Mouse (Mus musculus) midbrain, embryonic 11.5 days (tissue): ENCODE measurements around the gene Wasl. TPM values are rescaled to one million over a fixed set of nuclear protein-coding genes. Genes with fewer than 3 reads are reported as not detected.

ENCODE experiments used
- ATAC-seq: fragments of 200-750 bp; cut with Nextera tagmentation; 2 replicates; pipeline ENCODE4 v1.8.0; 2017; ENCODE audit warnings: moderate TSS enrichment, moderate library complexity; ENCODE audit not compliant: low FRiP score
- DNase-seq: peaks from one replicate; pipeline ENCODE4 v3.0.0; 2015; ENCODE audit warnings: low spot score; ENCODE audit errors: missing footprints
- H3K27ac ChIP-seq: fragments of 300-500 bp; sonication (generic); 2 replicates; pipeline ENCODE4 v1.5.1; 2014; ENCODE audit warnings: low read depth, low read length
- H3K27me3 ChIP-seq: fragments of 300-500 bp; sonication (generic); 2 replicates; pipeline ENCODE4 v1.6.1; 2014; ENCODE audit warnings: mild to moderate bottlenecking, low read length, moderate library complexity, mixed read lengths; ENCODE audit not compliant: control insufficient read depth, insufficient read depth
- H3K36me3 ChIP-seq: fragments of 300-500 bp; sonication (generic); 2 replicates; pipeline ENCODE4 v1.6.1; 2014; ENCODE audit warnings: mild to moderate bottlenecking, low read length, moderate library complexity, mixed read lengths; ENCODE audit not compliant: control insufficient read depth, insufficient read depth
- H3K4me1 ChIP-seq: fragments of 300-500 bp; sonication (generic); 2 replicates; pipeline ENCODE4 v1.6.1; 2014; ENCODE audit warnings: low read length; ENCODE audit not compliant: control insufficient read depth, insufficient read depth
- H3K4me2 ChIP-seq: fragments of 300-500 bp; sonication (generic); 2 replicates; pipeline ENCODE4 v1.6.1; 2014; ENCODE audit warnings: mild to moderate bottlenecking, moderate library complexity
- H3K4me3 ChIP-seq: fragments of 300-500 bp; sonication (generic); 2 replicates; pipeline ENCODE4 v1.5.1; 2014; ENCODE audit warnings: low read depth, low read length
- H3K9ac ChIP-seq: fragments of 300-500 bp; sonication (generic); 2 replicates; pipeline ENCODE4 v1.6.1; 2014; ENCODE audit warnings: low read length
- H3K9me3 ChIP-seq: fragments of 300-500 bp; sonication (generic); 2 replicates; pipeline ENCODE4 v1.6.1; 2016; ENCODE audit warnings: low read length; ENCODE audit not compliant: control insufficient read depth
- WGBS: fragments of 180-500 bp; shearing (Covaris S2); extraction: QIAGEN DNeasy Blood & Tissue Kit; methylation state at CpG from one replicate; pipeline ENCODE4 v1.1.7; 2014; 5-methylcytosine and 5-hydroxymethylcytosine counted together
- polyA plus RNA-seq: library from polyadenylated mRNA; unstranded; fragments of >200 nt; fragmentation: Nextera tagmentation; extraction: Ambion mirVana; gene quantifications from 2 replicates; pipeline ENCODE4 v1.2.1, GENCODE M21; 2014

Gene Wasl
- polyA plus RNA-seq, 1 experiment from 2014 or later = 50.7 TPM

DNA sequence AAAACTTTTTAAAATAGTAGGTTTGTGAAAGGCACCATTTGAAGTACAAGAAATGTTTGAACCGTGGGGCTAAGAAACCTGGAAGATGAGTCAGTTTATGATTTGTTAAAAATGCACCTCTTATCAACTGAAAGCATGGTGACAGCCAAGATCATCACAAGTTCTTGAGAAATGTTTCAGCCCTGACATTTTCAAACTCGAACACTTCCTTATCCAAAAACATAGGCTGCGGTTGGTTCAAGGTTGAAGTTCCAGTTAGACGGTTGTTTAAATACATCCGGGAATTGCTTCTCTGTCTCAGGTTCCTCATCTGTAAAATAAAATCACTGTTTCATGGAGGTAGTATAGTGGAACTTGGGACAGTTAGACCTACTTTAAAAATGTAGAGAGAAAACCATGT lies 1.4 kb upstream of the Wasl start:
- Histone ChIP-seq H3K36me3 (no peaks in the 10 kb centered on the region), H3K27ac (no peak overlapping the region), H3K4me2 (no peak overlapping the region), H3K4me1 (peaks cover 7% of the 10 kb centered on the region), H3K9ac (no peak overlapping the region), H3K4me3 (no peak overlapping the region), H3K9me3 (no peaks in the 10 kb centered on the region), H3K27me3 (no peaks in the 10 kb centered on the region)
- DNase-seq (peak; percentile 37), ATAC-seq (no peak)
- WGBS = 92% methylated on average over 5 of the region's 5 CpGs

DNA sequence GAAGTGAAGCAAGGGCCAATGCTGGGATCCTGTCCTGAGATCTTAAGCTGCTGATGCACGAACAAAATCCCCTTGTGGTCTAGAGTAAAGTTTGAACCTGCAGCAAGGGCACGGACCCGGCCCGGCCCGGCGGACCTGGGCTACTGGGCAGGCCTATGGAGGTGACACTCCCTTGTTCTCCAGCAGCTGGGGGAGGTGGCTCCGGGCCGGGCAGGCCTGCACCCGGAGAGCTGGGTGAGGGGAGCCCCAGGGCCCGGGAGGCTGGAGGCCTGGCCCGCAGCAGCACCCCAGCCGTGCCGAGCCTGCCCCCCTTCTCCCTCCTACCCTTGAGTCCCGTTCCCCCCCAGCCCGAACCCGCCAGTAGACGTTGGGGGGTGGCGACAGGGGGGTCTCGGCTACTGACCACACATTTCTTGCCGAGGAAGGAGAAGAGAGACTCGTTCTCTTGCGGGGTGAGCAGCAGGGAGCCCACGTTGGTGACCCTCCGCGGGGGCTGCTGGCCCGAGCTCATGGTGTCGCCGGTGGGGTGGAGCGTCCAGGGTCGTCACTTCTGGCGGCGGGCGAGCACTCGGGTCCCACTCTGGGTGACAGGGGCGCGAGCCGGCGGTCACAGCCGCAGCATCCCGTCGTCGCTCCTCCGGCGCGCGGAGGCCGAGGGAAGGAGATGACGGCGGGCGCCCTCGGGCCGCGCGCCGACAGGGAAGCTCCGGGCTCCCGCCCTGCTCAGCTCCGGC lies 509 bp downstream of the Wasl start:
- DNase-seq (no peak), ATAC-seq (peak; percentile 78)
- Histone ChIP-seq H3K36me3 (no peaks in the 10 kb centered on the region), H3K4me1 (peaks cover 7% of the 10 kb centered on the region), H3K4me2 (peak overlapping the region; percentile 92), H3K9me3 (no peaks in the 10 kb centered on the region), H3K9ac (peak overlapping the region; percentile 97), H3K27me3 (no peaks in the 10 kb centered on the region), H3K4me3 (peak overlapping the region; percentile 94), H3K27ac (peak overlapping the region; percentile 93)
- WGBS = under 1% methylated on average over 54 of the region's 58 CpGs

DNA sequence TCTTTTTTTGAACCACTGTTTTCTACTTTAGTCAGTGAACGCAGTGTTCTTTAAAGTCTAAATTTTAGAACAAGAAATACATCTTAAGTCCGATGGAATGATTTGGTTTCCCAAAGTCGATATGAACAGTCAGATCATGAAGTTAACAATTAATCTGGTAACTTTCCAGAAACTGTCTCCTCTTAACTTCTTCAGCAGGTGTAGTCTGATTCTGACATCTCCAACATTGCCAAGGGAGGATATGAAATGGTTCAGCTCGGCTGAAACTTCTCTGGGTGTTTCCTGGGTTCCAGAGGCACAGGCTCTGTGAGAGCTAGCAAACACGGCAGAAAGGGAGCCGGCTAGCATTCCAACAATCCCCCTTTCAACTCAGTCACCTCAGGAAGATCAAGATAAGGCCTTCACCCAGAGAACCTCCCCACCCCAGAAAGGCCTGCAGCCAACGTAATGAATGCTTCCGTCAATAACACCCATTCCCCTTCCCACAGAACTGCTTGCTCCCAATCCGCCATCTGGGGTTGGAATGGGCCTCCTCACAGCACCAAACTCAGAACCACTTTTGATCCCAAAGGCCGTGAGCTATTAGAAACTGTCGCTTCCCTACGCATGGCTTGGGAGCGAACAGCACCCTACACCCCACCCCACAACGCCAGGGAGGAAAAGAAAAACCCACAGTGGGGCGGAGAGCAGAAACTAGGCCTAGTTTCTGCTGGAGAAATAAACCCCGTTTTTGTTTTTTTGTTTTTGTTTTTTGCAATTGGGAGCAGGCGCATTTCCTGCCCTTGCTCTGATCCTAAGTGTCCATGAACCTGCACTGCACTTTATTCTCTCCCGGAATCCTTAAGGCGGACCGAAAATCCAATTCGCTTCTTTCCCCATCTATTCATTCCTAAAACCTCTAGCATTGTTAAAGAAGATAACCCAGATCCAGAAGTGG lies 1.3 kb downstream of the Wasl start:
- Histone ChIP-seq H3K27ac (peak overlapping the region; percentile 93), H3K4me1 (peaks cover 7% of the 10 kb centered on the region), H3K4me3 (peak overlapping the region; percentile 94), H3K27me3 (no peaks in the 10 kb centered on the region), H3K36me3 (no peaks in the 10 kb centered on the region), H3K9ac (peak overlapping the region; percentile 97), H3K9me3 (no peaks in the 10 kb centered on the region), H3K4me2 (peak overlapping the region; percentile 92)
- WGBS = 11% methylated on average over 21 of the region's 21 CpGs
- DNase-seq (peak; percentile 93), ATAC-seq (no peak)

DNA sequence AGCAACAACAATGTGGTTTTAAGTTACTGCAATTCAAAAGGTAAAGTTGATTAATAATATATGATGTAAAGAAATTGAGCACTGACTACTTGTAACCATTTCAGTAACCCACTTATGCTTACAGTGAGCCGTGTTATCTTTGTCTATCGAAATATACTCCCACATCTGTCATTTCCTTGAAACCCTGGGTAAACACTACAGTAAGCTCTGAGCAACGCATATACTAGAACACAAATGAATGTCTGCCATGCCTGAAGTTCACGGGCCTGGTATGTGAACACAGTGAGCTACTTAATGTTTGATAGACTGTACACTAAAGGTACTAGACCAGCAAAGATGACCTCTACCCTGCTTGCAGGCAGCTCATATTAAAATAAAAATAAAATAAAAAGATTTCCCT lies 2.3 kb downstream of the Wasl start:
- WGBS = 85% methylated on average over 4 of the region's 4 CpGs
- H3K9ac ChIP-seq = no peak overlapping the region
- ATAC-seq (no peak), DNase-seq (no peak)
- peaks cover 7% of the 10 kb centered on the region for H3K4me1 ChIP-seq
- H3K27me3 ChIP-seq = no peaks in the 10 kb centered on the region
- no peak overlapping the region for H3K27ac ChIP-seq
- no peak overlapping the region; the same call in 1 of the 2 replicates for H3K4me2 ChIP-seq
- H3K36me3 ChIP-seq = no peaks in the 10 kb centered on the region
- no peaks in the 10 kb centered on the region for H3K9me3 ChIP-seq
- no peak overlapping the region for H3K4me3 ChIP-seq

DNA sequence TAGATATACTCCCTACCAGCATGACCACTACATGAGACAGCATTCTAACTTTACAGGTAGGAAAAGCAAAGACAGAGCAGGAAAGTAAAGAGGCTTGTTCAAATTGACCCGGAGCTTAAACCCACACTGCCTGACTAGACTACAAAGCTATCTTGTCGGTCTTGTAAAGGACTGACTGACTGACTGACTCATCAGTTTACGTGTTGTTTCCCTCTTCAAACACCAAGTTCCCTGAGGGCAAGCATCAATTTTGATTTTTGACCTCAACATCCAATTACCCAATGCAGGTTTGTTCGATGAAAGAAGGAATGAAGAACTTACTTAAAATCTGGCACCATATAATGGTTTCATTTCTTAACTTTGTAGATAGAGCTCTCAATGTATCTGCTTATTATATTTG lies 2.9 kb downstream of the Wasl start:
- DNase-seq (no peak), ATAC-seq (no peak)
- peaks cover 7% of the 10 kb centered on the region for H3K4me1 ChIP-seq
- H3K27ac ChIP-seq = no peak overlapping the region
- no peak overlapping the region for H3K4me2 ChIP-seq
- H3K9ac ChIP-seq = no peak overlapping the region
- no peaks in the 10 kb centered on the region for H3K9me3 ChIP-seq
- no peaks in the 10 kb centered on the region for H3K27me3 ChIP-seq
- H3K36me3 ChIP-seq = no peaks in the 10 kb centered on the region
- WGBS = 86% methylated on average over 4 of the region's 4 CpGs
- H3K4me3 ChIP-seq = no peak overlapping the region

DNA sequence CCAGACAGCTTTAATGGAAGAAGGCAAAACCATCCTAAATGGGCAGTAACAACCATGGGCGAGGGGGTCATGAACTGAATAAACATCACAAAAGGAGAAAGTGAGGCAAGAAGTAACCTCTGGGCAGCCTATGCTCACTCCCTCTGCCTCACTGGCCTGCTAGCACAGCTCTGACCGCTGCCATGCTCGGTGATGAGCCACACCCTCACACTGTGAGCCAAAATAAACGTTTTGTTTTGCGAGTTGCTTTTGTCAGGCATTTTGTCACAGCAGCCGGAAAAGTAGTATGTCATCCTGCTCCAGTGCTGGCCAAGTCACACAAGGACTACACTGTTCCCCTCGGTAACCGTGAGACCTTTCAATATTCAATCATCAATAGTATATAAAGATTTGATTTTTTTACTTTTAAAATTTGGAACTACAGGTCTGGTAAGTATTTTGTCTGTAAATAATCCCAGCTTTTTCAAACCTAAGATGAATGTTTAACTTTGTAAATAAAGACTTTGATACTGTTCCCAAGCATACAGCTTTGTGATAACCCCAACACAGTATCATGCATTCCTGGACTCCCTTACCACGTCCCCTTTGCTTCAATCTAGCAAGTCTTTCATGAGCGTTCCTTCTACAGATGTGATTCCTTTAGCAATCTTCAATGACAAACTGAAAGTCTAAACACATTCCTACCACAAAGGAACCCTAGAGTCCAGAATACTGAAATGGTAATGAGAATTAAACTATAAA lies 7.0 kb downstream of the Wasl start:
- Histone ChIP-seq H3K4me1 (peaks cover 3% of the 10 kb centered on the region), H3K4me3 (no peak overlapping the region), H3K36me3 (no peaks in the 10 kb centered on the region), H3K27me3 (no peaks in the 10 kb centered on the region), H3K9me3 (no peaks in the 10 kb centered on the region), H3K9ac (no peak overlapping the region), H3K4me2 (no peak overlapping the region), H3K27ac (no peak overlapping the region)
- no peak for ATAC-seq
- WGBS = 75% methylated on average over 10 of the region's 10 CpGs
- no peak for DNase-seq

DNA sequence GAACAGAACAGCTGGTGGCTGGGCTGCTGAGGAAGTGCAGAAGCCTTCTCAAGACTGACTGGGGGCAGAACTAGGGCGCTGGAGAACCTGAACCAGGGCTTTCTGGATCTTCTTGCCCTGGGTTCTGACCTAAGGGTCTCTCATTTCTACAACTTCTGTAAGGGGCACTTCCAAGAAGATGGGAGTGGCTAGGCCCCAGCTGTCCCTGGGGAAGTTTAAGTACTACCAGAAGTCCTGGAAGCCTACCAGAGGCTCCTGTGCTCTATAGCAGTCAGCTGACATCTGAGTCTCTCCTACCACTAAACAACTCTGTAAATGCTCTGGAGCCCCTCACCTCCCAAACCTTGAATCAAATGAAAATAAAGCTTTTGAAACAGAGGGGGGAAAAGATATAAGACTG lies 8.7 kb downstream of the Wasl start:
- no peak overlapping the region for H3K9ac ChIP-seq

DNA sequence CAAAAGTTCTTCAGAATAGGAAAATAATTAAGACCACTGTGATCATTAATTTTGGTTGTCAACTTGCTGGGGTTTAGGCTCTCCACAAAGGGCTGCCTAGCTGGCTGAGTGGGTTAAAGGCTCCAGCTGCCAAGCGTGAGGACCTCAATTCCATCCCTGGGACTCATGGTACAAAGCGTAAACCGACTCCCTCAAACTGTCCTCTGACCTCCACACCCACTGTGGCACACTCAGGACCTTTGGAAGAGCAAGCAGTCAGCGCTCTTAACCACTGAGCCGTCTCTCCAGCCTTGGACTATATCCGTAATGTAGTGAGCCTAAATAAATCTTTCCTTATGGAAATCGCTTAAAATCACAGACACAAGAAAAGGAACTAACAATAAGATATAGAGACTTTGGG lies 13.3 kb downstream of the Wasl start:
- Histone ChIP-seq H3K27ac (no peak overlapping the region), H3K27me3 (no peaks in the 10 kb centered on the region), H3K4me2 (no peak overlapping the region), H3K4me3 (no peak overlapping the region), H3K36me3 (no peaks in the 10 kb centered on the region), H3K4me1 (no peaks in the 10 kb centered on the region), H3K9me3 (no peaks in the 10 kb centered on the region), H3K9ac (no peak overlapping the region)
- DNase-seq (no peak), ATAC-seq (no peak)
- 82% methylated on average over 7 of the region's 7 CpGs for WGBS

More for the DNA sequence above, 8.7 kb downstream of the Wasl start:
- DNase-seq = peak; percentile 19
- Histone ChIP-seq H3K4me2 (no peak overlapping the region), H3K4me3 (no peak overlapping the region), H3K27ac (no peak overlapping the region), H3K36me3 (no peaks in the 10 kb centered on the region), H3K27me3 (no peaks in the 10 kb centered on the region), H3K9me3 (no peaks in the 10 kb centered on the region), H3K4me1 (no peaks in the 10 kb centered on the region)
- no peak for ATAC-seq
- WGBS = 94% methylated on average over 1 of the region's 1 CpGs
